Mouse (Mus musculus) bone marrow macrophage, adult 2 months (primary cell): ENCODE results near the gene Atp2b4.

ENCODE experiments used
- CTCF ChIP-seq: IDR thresholded peaks from 2 replicates; pipeline ENCODE4 v1.5.1; 2012; ENCODE audit warnings: low read depth, mild to moderate bottlenecking, low read length, moderate library complexity
- POLR2A ChIP-seq: IDR thresholded peaks from 2 replicates; pipeline ENCODE4 v1.6.1; 2012; ENCODE audit warnings: mild to moderate bottlenecking, low read depth, low read length, borderline replicate concordance

GRCm38 (mm10) chr1:133653033-133653432, 147.8 kb downstream of the Atp2b4 start:
- TF ChIP-seq CTCF = no peak
- no peak for TF ChIP-seq POLR2A
